Mouse (Mus musculus): ENCODE results near the gene Zfp92.
A peak's percentile ranks its signal among the peaks of the same experiment; 100 is the strongest.
"Not testable (repeated sequence)": the region's sequence is repeated elsewhere in the genome, so short reads cannot be mapped to it uniquely, and the experiment has no call there.

Gene Zfp92

DNA sequence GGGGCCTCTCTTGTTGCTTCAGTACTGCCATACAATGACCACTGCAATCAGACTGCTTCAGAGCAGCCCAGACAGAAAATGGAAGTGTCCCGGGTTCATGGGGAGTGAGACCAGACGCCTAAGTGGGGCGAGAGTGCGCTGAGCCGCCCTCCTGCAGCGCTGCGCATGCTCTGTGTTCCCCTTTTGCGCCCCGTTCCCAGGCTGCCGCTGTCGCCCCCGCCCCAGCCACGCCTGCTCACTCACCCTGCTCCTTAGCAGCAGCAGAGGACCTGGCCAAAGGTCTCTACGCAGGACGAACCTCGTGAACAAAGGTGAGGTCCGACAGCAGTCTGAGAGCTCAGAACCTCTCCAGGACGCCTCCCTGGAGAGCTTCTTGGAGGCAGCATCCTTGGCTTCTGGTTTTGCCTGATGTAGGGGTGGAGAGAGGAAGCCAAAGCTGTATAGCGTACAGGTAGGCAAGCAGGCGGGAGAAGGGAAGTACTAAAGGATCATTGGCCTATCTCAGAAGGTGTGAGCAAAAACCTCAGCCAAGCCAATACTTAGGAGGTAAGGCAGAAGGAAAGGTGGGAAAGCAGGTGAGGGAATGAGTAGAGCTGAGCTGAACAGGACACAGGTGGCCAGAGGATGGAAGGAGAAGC lies at the start of gene Zfp92:
Gene Zfp92 (plus strand): TSS at position 217 of the 638 bp plus-strand sequence.
- no peak for DNase-seq (ENCODE audit: low read depth)

- DNase-seq (ENCODE audit: low read depth), result no peak
Measured at GRCm38 (mm10) chrX:73363291-73363690, 47.6 kb upstream of the Zfp92 start.

GRCm38 (mm10) chrX:73384419-73384818 lies 26.5 kb upstream of the Zfp92 start:
- DNase-seq (ENCODE audit: low read depth), result no peak

DNA sequence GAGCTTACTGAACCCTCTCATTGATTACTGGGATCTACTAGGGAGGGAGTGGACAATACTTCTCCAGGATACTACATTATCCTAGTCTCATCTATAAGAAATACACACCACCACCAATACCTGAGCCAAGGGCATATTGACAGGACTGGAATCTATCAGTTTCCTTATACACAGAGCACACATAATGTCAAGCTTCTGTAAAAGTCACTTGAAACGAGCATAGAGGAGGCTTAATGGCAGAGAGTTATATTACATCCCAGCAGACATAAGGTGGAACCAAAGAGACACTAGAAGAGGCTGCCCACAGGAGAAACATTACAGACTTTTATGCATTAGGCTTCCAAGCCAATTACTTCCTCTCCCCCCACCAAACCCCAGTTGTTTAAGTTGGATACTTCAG lies 26.0 kb upstream of the Zfp92 start:
- no peak for DNase-seq (ENCODE audit: low read depth)

DNA sequence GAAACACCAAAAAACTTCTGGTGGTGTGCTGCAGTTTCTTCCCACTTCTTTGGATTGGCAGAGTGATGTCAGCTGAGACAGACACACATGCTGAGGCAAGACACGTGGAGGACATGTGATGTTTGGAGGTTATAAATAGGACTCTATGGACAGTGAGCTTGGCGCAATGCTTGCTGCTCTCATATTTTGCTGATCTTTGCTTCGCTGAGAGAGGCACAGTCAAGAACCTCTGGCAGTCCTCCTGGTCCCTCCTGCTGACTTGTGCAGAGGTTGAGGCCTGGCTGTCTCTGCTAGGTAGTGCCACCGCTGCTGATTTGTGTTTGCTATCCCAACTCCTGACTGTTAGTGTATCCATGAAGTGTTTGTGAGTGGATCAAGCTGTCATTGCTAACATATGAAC lies 19.4 kb upstream of the Zfp92 start:
- DNase-seq (ENCODE audit: low read depth), result no peak

DNA sequence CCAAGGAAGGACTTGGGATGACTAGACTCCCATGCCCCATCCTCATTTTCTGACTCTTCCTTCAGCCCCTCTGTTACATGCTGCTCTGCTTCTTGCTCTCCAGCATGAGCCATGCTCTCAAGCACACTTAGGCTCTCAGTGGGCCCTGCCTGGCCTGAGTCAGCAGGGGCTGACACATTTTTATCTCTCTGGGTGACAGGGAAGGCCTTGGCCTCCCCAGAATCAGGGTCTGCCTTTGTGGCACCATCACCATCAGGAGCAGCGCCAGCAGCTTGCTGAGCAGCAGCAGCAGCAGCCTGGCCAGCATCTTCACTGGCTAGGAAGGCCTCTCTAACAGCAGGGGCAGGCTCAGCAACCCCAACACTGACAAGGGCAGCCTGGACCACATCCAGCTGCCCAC lies 14.4 kb upstream of the Zfp92 start:
- DNase-seq (ENCODE audit: low read depth), result no peak

DNA sequence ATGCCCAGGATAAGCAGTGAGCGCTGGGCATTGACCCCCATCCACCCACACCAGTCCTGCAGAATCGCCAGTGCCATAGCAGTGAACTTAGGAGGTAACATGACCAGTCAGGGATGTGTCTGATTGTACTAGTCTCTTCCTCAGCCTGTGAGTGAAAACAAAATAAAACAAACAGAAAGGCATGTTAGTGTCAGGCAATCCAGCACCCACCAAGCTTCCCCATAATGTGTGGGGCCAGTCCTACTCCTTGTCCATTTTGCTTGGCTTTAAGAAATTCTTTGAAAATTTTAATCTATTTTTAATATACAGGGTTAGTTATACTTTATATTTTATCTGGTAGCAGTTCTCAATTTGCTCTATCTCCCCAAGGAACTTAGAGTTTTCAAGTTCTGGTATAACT lies 12.3 kb upstream of the Zfp92 start, which contains the start of gene Gm18336:
Gene Gm18336 (minus strand): TSS at position 101 of the 400 bp plus-strand sequence.
- not testable (repeated sequence) for DNase-seq (ENCODE audit: low read depth)

DNA sequence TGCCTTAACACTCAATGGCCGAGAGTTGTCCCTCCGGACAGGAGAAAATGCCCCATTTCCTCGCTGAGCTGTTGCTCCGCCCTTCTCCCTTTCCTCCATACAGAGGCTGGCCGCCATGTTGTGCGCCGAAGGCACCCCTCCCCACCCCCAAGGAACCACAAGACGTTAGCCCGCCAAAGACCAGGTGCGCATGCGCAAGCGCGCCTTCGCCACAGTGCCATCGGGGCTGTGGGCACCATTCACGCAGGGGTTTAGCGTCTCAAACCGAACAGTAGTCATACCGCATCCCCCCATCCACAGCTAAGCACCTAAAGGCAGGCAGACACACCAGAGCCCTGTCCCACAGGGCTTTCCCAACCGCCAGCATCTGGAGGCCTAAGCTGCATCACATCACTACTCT lies 9.9 kb upstream of the Zfp92 start:
- no peak for DNase-seq (ENCODE audit: low read depth)

GRCm38 (mm10) chrX:73401616-73402015 lies 9.3 kb upstream of the Zfp92 start:
- DNase-seq (ENCODE audit: low read depth), result no peak

DNA sequence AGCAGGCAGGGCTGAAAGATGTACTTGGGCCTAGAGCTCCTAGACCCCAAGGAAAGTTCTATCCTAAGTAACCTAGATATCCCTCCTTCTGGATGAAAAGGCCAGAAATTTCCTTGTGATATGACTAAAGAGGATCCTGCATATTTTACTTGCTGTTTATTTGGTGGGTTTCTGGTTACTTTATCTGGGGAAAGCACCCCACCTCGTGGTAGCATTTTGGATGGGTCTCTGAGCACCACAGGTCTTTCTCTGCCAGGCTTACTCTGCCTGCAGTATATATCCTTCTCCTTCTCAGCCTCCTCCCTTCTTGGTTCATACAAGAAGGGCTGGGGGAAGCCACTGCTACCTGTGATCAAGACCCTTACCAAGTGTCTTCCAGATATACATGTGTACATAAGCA lies 1.9 kb downstream of the Zfp92 start:
- DNase-seq (ENCODE audit: low read depth), result no peak

- no peak for DNase-seq (ENCODE audit: low read depth)
Measured at GRCm38 (mm10) chrX:73430036-73430435, 19.1 kb downstream of the Zfp92 start.

DNA sequence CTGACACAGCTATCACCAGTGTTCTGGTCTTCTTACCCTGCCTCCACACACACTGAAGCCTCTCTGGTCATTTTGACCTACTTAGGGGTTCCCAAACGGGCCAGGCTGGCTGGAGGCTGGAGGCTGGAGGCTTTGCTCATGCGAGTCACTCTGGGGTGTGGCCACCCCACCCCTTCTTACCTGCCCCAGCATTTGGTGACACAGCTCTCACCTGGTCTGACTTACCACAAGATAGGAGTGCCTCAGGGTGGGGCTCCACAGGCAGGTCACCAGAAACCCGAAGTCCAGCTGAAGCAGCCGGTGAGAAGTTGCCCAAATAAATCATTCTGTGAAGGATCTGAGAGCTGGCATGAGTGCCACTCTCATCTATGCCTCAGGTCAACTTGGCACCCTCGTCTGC lies 22.0 kb downstream of the Zfp92 start:
- no peak for DNase-seq (ENCODE audit: low read depth)

DNA sequence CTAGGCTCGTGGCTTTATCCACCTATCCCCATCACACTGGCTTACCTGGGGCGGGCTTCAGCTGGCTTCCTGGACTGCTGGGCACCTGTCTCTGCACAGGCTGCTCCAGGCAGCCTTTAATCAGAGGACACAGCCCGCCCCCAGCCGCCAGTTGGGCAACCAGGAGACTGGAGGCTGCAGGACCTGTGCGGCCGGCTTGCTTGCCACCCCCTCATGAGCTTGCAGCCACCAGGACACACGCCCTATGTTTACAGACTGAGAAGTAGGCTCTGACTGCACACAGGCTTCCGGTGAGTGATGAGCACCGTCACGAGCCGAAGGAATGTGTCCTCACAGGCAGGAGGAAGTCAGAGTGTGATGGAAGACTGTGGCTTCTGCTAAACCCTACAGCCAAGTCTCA lies 24.4 kb downstream of the Zfp92 start, which contains the start of gene Trex2:
Gene Trex2 (minus strand): TSS at position 93 of the 400 bp plus-strand sequence.
- no peak for DNase-seq (ENCODE audit: low read depth)

DNA sequence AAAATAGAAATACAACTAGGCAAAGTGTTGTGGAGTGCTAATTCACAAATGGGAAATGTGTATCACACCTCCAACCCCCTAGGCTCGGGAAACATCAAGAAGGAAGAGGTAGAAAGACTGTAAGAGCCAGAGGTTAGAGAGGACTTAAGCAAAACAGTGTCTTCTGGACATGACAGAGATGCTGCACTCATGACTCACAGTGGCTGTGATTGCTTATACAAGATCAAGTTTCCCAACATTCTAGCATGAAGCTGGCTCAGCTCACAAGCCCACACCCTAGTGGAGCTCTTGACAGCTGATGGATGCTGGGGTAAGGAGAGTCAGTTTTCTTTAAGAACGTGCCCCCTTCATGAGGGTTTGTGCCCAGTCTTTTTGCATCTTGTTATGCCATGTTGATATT lies 30.5 kb downstream of the Zfp92 start:
- no peak for DNase-seq (ENCODE audit: low read depth)

DNA sequence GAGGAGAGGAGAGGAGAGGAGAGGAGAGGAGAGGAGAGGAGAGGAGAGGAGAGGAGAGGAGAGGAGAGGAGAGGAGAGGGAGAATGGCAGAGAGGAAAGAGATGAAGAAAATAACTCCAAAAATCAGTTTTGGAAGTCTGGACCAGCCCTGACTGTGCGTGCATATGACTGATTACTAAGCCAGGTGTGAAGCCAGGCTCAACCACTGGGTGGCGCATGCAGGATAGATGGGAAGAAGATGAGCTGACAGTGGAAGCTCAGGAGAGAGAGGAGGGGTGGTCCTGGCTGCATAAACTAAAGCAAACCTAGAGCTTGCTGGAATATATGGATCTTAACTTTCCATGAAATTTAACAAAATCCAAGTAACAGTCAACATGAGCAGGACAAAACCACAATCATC lies 41.1 kb downstream of the Zfp92 start:
- no peak for DNase-seq (ENCODE audit: low read depth)

- DNase-seq (ENCODE audit: low read depth), result peak; percentile 80
Measured at GRCm38 (mm10) chrX:73458877-73459392, 48.0 kb downstream of the Zfp92 start, which contains the start of gene Haus7. Gene Haus7 (minus strand): TSS chrX:73459044.

GRCm38 (mm10) chrX:73460792-73461191 lies 49.9 kb downstream of the Zfp92 start:
- no peak for DNase-seq (ENCODE audit: low read depth)

DNA sequence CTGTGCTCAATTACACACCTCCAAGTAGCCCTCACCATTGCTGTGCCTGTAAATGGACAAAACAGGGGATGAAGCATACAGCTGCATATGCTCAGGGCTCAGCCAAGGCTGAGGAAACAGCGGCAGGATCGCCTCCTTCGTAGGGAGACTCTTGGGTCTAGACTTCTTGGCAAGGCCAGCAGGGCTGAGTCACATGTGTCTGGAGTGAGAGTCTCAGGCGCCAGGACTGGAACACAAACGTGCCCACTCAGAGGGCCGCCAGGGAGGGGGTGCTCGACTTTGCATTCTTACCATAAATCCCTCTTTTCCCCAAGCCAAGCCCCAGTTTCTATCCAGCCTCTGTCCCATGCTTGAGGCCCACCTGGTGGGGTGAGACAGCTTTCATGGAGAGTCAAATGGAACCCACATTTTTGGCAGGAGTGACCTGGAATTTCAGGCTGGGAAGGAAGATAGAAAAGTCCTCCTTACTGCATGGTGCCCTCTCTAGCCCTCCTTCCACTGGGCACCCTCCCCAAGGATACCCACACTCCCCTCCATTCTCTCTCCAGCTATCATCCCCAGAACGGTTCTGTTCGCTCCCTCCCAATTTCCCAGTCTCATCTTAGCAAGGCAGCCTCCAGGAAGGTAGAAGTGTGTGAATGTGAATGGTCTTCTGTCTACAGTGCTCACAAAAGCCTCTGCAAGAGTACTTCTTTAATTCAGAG lies 54.7 kb downstream of the Zfp92 start:
- no peak for DNase-seq (ENCODE audit: low read depth)

DNA sequence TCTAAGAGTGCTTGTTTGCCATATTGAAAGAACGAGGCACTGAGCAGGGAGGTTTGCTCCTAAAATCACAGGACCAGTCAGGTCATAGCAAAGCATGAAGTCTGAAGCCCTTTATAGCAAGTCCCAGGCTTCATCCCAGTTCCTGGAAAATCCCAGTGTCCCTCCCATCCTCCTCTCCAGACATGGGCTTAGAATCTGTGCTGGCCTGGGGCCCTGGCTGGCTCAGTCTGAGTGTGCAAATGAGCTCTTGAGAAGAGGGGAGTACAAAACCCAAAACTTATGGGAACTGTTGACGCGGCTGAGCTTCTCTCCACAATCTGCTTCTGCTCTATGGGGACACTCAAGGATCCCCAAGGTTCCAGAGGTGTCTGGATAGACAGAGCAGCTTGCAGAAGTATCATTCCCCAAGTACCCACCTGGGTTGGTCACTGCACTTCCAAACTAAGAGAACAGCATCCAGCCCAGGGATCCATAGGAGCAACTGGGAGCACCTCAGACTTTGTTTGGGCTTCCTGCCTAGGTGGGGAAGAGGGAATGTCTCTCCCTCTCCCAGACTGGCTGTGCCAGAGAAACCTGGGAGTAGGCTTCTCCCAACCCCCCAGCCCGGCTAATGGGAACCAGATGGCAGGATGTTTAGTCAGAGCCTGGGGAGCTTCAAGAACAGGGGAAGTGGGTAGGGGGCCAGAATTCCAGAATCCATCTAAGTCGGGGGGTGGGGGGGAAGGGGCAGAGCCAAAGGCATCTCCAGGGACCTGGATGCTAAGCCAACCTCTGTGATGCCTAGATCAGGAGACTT lies 56.7 kb downstream of the Zfp92 start:
- no peak for DNase-seq (ENCODE audit: low read depth)

DNA sequence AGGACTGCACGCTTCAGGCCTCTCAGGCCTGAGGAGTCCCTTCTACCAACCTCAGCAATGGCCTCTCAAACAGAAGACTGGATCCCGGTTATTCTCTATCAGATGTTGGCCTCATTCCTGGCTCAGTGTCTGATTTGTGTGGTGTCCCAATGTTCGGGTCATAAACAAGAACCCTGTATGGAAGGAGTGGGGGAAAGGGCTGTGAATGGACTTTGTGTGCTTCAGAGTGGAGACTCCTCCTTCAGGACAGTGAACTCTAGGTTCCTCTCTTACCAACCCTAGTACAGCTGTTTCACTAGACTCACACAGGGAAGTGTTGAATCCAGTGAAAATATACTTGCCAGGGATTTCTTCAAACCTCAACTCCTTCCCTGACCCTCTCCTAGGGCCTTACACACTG lies 57.4 kb downstream of the Zfp92 start:
- no peak for DNase-seq (ENCODE audit: low read depth)

DNA sequence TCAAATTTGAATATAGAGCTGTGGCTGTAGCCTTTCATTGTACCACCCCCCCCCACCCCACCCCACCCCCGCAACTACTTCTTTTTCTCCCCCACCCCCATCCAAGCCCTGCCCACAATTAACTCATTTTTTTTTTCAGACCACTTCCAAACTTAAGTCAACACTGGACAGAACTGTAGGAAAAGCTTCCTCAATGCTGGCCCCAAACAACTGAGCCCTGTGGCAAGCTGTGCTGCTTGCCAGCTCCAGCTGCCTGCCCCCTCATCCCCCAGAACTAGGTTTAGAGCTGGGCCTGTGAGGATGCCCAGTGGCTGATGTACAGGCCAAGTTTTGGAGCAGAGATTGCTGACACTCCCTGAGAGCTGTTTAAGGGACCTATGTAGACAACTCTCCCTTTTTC lies 57.9 kb downstream of the Zfp92 start:
- DNase-seq (ENCODE audit: low read depth), result no peak

- DNase-seq (ENCODE audit: low read depth), result no peak
Measured at GRCm38 (mm10) chrX:73471764-73472163, 60.9 kb downstream of the Zfp92 start.
